Mouse (Mus musculus) G1E (cell line): ENCODE data around the gene Dstyk. TPM values are rescaled to one million over a fixed set of nuclear protein-coding genes. Genes with fewer than 3 reads are reported as not detected.

ENCODE experiments used
- ATAC-seq: 2 replicates; pipeline ENCODE4 v1.8.0; 2016; ENCODE audit warnings: mild to moderate bottlenecking; ENCODE audit not compliant: insufficient number of reproducible peaks, poor library complexity, low FRiP score, severe bottlenecking; ENCODE audit errors: extremely low read depth
- DNase-seq: peaks from one replicate; pipeline ENCODE4 v3.0.0; 2012; ENCODE audit warnings: low spot score
- H3K27me3 ChIP-seq: 2 replicates; pipeline ENCODE4 v1.6.1; 2012; ENCODE audit warnings: mild to moderate bottlenecking, low read length, inconsistent platforms; ENCODE audit not compliant: insufficient read depth
- H3K36me3 ChIP-seq: replicated peaks from 2 replicates; pipeline ENCODE3; 2012; ENCODE audit warnings: mild to moderate bottlenecking, inconsistent platforms
- H3K4me1 ChIP-seq: 2 replicates; pipeline ENCODE4 v1.6.1; 2012; ENCODE audit warnings: low read depth, low read length, inconsistent platforms, mixed read lengths; ENCODE audit not compliant: insufficient read depth
- H3K4me3 ChIP-seq: 2 replicates; pipeline ENCODE4 v1.5.1; 2012; ENCODE audit warnings: low read depth, mild to moderate bottlenecking, inconsistent platforms, low read length, moderate library complexity, mixed read lengths
- H3K9me3 ChIP-seq: replicated peaks from 2 replicates; pipeline ENCODE4 v1.6.1; 2012; ENCODE audit warnings: inconsistent platforms
- CTCF ChIP-seq: IDR thresholded peaks from 2 replicates; pipeline ENCODE4 v1.5.1; 2012; ENCODE audit warnings: low read depth, low read length, inconsistent platforms, mixed read lengths
- GATA1 ChIP-seq: IDR thresholded peaks from 2 replicates; pipeline ENCODE4 v1.6.1; 2012; ENCODE audit warnings: borderline replicate concordance, low read length, inconsistent platforms, mixed read lengths
- GATA2 ChIP-seq: IDR thresholded peaks from 2 replicates; pipeline ENCODE4 v1.6.1; 2012; ENCODE audit warnings: low read depth, low read length, inconsistent platforms, borderline replicate concordance
- POLR2AphosphoS5 ChIP-seq: IDR thresholded peaks from 2 replicates; pipeline ENCODE4 v1.6.1; 2012; ENCODE audit warnings: low read depth, low read length, inconsistent platforms; ENCODE audit not compliant: insufficient replicate concordance
- TAL1 ChIP-seq: conservative IDR thresholded peaks from 2 replicates; pipeline ENCODE4 v1.6.1; 2012; ENCODE audit warnings: low read depth, low read length, inconsistent platforms, mixed read lengths
- polyA plus RNA-seq: library from polyadenylated mRNA; stranded (reverse); fragments of >175 nt; gene quantifications from 2 replicates; pipeline ENCODE4 v1.2.3, GENCODE M21; 2012
- total RNA-seq, 2 experiments: library from RNA; stranded (forward) in 1 of 2; stranded (reverse) in 1 of 2; fragments of 200-1000 nt in 1 of 2; fragments of >200 nt in 1 of 2; fragmentation: Nextera tagmentation in 1 of 2; gene quantifications; 2 replicates each; pipeline ENCODE4 v1.2.3; 2014 to 2017

The Dstyk gene
- total and polyA plus RNA-seq, 3 experiments = 2.3 to 22.7 (median 19.0) TPM

DNA sequence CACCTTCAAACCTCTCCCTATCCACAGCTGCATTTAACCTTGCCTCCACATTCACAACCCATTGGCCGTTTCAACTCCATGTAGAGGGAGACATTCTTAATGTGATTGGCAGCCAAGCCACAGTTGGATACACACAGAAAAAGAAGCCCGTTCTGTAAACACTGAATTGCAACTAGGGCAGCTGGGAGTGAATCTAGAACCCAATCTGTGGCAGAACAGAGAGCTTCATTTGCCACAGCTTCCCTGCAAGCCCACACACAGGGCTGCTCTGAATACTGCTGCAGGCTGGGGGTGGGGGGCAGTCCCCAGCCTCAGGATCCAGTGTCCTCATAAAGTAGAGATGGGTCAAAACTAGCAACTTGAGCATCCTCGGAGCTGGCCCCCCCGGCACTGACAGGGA is 31.1 kb upstream of the Dstyk start:
- DNase-seq (no peak), ATAC-seq (no peak)
- no peak for TF ChIP-seq GATA2
- TF ChIP-seq POLR2AphosphoS5 = no peak
- no peak for TF ChIP-seq TAL1
- TF ChIP-seq CTCF = no peak
- no peak for TF ChIP-seq GATA1
- Histone ChIP-seq H3K4me3 (no peak overlapping the region), H3K9me3 (no peaks in the 10 kb centered on the region), H3K27me3 (0 out of 2 replicates have a peak, but pooled peaks cover 3% of the 10 kb centered on the region), H3K4me1 (peaks cover 95% of the 10 kb centered on the region), H3K36me3 (peaks cover 29% of the 10 kb centered on the region)

DNA sequence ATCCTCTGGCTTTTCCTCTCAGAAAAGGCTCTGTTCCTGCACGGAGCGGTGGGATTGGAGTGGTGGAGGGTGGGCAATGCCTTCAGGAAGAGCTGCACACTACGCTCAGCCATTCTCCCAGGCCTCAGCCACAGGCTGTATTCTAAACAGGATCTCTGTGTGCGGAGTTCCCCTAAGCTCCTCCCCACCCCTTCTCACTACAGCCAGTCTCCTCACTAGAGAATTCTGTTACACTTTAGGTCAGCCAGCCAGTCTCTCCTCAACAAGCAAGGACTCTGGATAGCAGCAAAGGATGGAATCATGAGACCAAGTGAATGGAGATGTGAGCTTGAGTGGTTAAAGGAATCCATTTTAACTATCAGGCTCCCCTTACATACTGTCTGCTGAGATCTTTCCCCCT is 29.4 kb upstream of the Dstyk start:
- ATAC-seq (peak; percentile 50; the same call in 1 of the 2 replicates), DNase-seq (peak; percentile 62)
- no peak for TF ChIP-seq GATA2
- no peak for TF ChIP-seq POLR2AphosphoS5
- TF ChIP-seq GATA1 = no peak
- TF ChIP-seq TAL1 = no peak
- TF ChIP-seq CTCF = no peak
- H3K36me3 ChIP-seq = peaks cover 23% of the 10 kb centered on the region
- peak overlapping the region; percentile 65; the same call in 1 of the 2 replicates for H3K4me3 ChIP-seq
- H3K9me3 ChIP-seq = no peaks in the 10 kb centered on the region
- peaks cover 11% of the 10 kb centered on the region for H3K27me3 ChIP-seq
- H3K4me1 ChIP-seq = peaks cover 85% of the 10 kb centered on the region

DNA sequence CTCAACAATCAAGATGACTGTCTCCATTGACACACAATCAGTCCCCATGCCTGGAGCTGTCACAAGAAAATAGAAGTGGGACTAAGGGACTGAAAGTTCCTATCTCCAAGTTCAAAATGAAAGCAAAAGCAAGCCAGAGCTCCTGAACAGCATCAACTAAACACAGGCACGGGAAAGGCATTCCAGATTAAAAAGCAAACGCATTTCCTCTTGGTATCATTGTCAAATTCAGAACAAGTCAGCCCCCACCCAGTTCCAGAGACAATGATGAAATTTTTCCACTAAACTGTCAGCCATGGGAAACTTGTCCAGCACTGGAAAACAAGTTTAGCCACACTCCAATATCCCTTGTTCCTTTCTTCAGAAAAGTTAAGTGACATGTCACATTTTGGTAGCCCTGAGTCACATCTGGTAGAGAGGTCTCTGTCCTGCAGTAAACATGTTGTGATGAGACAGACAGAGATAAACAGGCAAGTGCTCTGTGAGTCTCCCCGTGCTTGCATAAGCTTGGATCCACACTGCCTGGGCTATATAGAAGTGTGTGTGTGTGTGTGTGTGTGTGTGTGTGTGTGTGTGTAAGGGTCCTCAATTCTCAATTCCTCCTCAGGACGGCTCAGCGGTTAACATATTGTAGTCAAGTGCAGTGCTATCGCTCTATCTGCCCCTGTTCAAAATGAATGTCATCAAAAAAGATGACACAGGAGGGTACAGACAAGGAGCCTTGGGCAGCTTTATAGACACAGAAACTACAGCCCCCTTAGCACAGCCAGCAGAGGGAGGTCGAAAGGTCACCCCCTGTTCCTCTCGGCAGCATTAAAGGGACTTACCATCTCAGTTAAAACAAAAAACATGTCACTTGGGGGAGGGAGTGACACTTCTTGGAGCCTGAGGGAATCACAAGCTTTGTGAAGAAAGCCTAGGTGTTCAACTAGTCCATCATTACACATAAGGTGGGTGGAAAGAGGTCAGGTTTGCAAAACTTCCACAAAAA is 28.2 kb upstream of the Dstyk start:
- Histone ChIP-seq H3K9me3 (no peaks in the 10 kb centered on the region), H3K4me1 (peaks cover 75% of the 10 kb centered on the region), H3K27me3 (peaks cover 19% of the 10 kb centered on the region), H3K36me3 (peaks cover 15% of the 10 kb centered on the region), H3K4me3 (peak overlapping the region; percentile 73)
- TF ChIP-seq POLR2AphosphoS5 = no peak
- TF ChIP-seq CTCF = no peak
- no peak for TF ChIP-seq TAL1
- TF ChIP-seq GATA1 = no peak
- TF ChIP-seq GATA2 = no peak
- DNase-seq = no peak
- ATAC-seq = no peak

DNA sequence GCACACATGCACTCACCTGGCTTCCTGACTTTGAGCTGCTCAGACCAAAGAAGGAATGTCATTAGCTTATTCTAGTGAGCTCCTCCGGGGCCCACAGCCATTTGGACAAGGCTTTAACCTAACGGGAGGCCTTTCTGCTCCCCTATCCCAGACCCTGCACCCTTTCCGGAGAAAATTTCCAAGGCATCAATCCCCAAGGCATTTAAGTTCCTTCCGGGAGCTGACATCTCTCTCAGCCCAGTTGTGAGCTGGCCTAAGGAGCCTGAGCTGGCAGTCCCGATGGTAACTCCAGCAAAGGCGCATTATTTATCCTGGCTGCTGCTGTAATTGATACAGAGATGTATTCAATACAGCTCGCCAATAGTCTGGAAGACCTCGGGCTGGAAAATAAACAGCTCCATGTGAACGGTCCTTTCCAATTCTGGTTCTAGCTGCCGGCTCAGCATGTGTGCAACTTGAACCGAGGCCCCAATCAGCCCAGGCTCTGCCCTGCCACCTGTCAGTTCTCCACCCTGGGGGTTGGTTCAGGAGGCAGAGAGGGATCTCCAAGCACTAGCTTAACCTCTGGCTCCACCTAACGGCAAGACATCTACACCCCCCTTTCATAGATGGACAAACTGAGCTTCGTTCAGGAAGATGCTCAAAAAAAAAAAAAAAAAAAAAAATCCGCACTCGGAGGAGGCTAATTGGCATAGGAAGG is 27.3 kb upstream of the Dstyk start:
- Histone ChIP-seq H3K4me1 (peaks cover 65% of the 10 kb centered on the region), H3K4me3 (peak overlapping the region; percentile 73), H3K27me3 (peaks cover 22% of the 10 kb centered on the region), H3K36me3 (peaks cover 11% of the 10 kb centered on the region), H3K9me3 (no peaks in the 10 kb centered on the region)
- TF ChIP-seq CTCF (0 out of 2 replicates have a peak, but pooled peaks have one; percentile 24), GATA1 (no peak)
- ATAC-seq (peak; percentile 79), DNase-seq (peak; percentile 95)

DNA sequence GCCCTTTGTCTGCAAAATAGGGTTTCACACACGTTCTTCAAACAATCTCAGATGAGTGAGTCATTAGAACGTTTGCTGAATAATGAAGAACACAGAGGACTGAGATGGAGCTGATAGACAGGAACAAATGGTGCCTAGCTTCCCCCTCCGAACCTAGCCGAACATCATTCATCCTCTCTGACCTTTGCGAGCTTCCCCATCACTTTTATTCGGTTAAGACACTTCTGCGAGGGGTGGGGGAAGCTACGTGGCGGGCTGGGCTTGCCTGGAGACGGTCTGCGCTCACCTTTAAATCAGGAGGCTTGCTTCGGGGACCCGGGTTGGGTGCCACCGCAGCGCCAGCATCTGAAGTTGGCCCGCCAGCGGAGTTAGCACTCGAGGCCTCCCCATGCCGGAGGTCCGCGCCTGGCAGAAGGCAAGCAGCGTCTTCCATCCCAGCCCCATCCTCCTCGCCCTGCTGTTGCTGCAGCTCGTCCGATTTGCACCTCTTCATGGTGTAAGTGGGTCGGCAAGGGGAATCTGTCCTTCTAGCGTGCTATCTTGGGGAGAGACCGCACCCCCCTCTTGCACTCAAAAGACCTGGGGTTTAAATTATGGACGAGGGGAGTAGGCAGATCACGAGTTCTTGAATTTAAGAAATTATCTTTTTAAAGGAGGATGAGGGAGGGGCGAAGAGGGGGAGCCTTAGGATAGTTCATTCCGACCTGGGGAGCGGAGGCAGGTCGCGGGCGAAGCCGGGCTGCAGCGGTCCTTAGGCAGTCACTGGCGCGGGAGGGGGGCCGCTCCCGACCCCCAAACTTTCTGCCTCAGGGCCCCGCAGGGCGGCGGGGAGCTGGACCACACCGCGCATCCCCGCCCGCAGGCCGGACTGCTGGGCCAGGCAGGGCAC is 26.4 kb upstream of the Dstyk start, which contains the start of gene Tmcc2:
TSS of gene Tmcc2 (minus strand) at position 591 of the 889 bp plus-strand sequence.
- H3K4me1 ChIP-seq = peaks cover 59% of the 10 kb centered on the region

More for the DNA sequence above, 26.4 kb upstream of the Dstyk start, which contains the start of gene Tmcc2:
- DNase-seq = no peak
- no peak for ATAC-seq
- peaks cover 22% of the 10 kb centered on the region for H3K27me3 ChIP-seq
- TF ChIP-seq CTCF (no peak), GATA2 (no peak), POLR2AphosphoS5 (no peak), GATA1 (no peak), TAL1 (no peak)
- no peaks in the 10 kb centered on the region for H3K9me3 ChIP-seq
- peaks cover 7% of the 10 kb centered on the region for H3K36me3 ChIP-seq
- H3K4me3 ChIP-seq = peak within 1 kb of the TSS; percentile 73
